Mouse (Mus musculus) layer of hippocampus, postnatal 10 days (tissue): ENCODE results near the gene Sdhd. TPM values are rescaled to one million over a fixed set of nuclear protein-coding genes. Genes with fewer than 3 reads are reported as not detected.
A peak's percentile ranks its signal among the peaks of the same experiment; 100 is the strongest.
"Not testable (repeated sequence)": the region's sequence is repeated elsewhere in the genome, so short reads cannot be mapped to it uniquely, and the experiment has no call there.

ENCODE experiments used
- DNase-seq, 2 experiments: peaks; one replicate each; pipeline ENCODE4 v3.0.0; 2021; ENCODE audit warnings: low spot score in 2 of 2
- long read RNA-seq: library from polyadenylated mRNA; stranded (forward); transcript quantifications from one replicate; pipeline ENCODE4 v2.0.0, GENCODE M21; 2023
- total RNA-seq, 2 experiments: library from RNA; stranded (reverse); gene quantifications; 2 replicates each; pipeline ENCODE4 v1.2.3; 2021

Gene Sdhd
- total RNA-seq: 100 to 1,000 TPM; 140 to 155 TPM
- long read RNA-seq, transcript Sdhd-201 (4 exons, 1,231 nt): major isoform, 211 of 282 reads
- long read RNA-seq, partial matches to known transcripts: 67 of 282 reads
- long read RNA-seq, other reads (novel, unspliced or antisense): 4 of 282 reads

- DNase-seq: peak; percentile 90 to 93
Observed at GRCm38 (mm10) chr9:50603189-50603997, at the start of gene Sdhd, which contains the start of gene Timm8b. Sdhd (minus strand) TSS chr9:50603812. Timm8b (plus strand) TSS chr9:50603910.

- no peak for DNase-seq
Observed at GRCm38 (mm10) chr9:50650503-50650902, 46.9 kb upstream of the Sdhd start.

- DNase-seq: no peak
Observed at GRCm38 (mm10) chr9:50646826-50647370, 43.3 kb upstream of the Sdhd start.

- DNase-seq: no peak
Observed at GRCm38 (mm10) chr9:50634270-50634669, 30.7 kb upstream of the Sdhd start.

- DNase-seq: no peak
Observed at GRCm38 (mm10) chr9:50633059-50633458, 29.4 kb upstream of the Sdhd start.

- DNase-seq: no peak
Observed at GRCm38 (mm10) chr9:50632016-50632688, 28.5 kb upstream of the Sdhd start.

- DNase-seq: not testable (repeated sequence)
Observed at GRCm38 (mm10) chr9:50630903-50631302, 27.3 kb upstream of the Sdhd start.

GRCm38 (mm10) chr9:50617794-50618330 lies 14.2 kb upstream of the Sdhd start:
- no peak for DNase-seq

GRCm38 (mm10) chr9:50616766-50617603 lies 13.4 kb upstream of the Sdhd start, which contains the start of the genes Pih1d2 and Nkapd1:
Pih1d2 (plus strand) TSS chr9:50617321.
Nkapd1 (minus strand) TSS chr9:50617464.
- DNase-seq: peak; percentile 94 to 95

- DNase-seq: no peak
Observed at GRCm38 (mm10) chr9:50616161-50616560, 12.5 kb upstream of the Sdhd start.

- DNase-seq: no peak
Observed at GRCm38 (mm10) chr9:50612115-50612514, 8.5 kb upstream of the Sdhd start.

- no peak for DNase-seq
Observed at GRCm38 (mm10) chr9:50604338-50604737, 726 bp upstream of the Sdhd start.

- no peak for DNase-seq
Observed at GRCm38 (mm10) chr9:50603998-50604324, 349 bp upstream of the Sdhd start.

GRCm38 (mm10) chr9:50602055-50602845 lies 1.4 kb downstream of the Sdhd start:
- DNase-seq: no peak

- DNase-seq: no peak
Observed at GRCm38 (mm10) chr9:50601536-50601935, 2.1 kb downstream of the Sdhd start.

- DNase-seq: no peak
Observed at GRCm38 (mm10) chr9:50596973-50597372, 6.6 kb downstream of the Sdhd start.

- no peak for DNase-seq
Observed at GRCm38 (mm10) chr9:50594794-50595417, 8.7 kb downstream of the Sdhd start.

GRCm38 (mm10) chr9:50593544-50593943 lies 10.1 kb downstream of the Sdhd start:
- DNase-seq: peak; percentile 26 to 31

GRCm38 (mm10) chr9:50592955-50593354 lies 10.7 kb downstream of the Sdhd start:
- no peak for DNase-seq
